Mouse (Mus musculus) ES-CJ7 (cell line): ENCODE results near the gene Rassf5.
"Not testable (repeated sequence)": the region's sequence is repeated elsewhere in the genome, so short reads cannot be mapped to it uniquely, and the experiment has no call there.

ENCODE experiments used
- DNase-seq: peaks from one replicate; pipeline ENCODE4 v3.0.0; 2011; ENCODE audit warnings: low read depth, low spot score

Gene Rassf5

GRCm38 (mm10) chr1:131259632-131260308 is 14.7 kb upstream of the Rassf5 start:
- peak; percentile 34 for DNase-seq

- no peak for DNase-seq
These were observed 12.2 kb upstream of the Rassf5 start for GRCm38 (mm10) chr1:131257288-131257687.

- not testable (repeated sequence) for DNase-seq
These were observed 7.6 kb upstream of the Rassf5 start for GRCm38 (mm10) chr1:131252516-131253250.

- peak; percentile 62 for DNase-seq
These were observed 1.7 kb upstream of the Rassf5 start for GRCm38 (mm10) chr1:131246433-131247395.

GRCm38 (mm10) chr1:131245926-131246325 is 868 bp upstream of the Rassf5 start:
- peak; percentile 75 for DNase-seq

GRCm38 (mm10) chr1:131244536-131245088 is 446 bp downstream of the Rassf5 start:
- DNase-seq, result no peak

GRCm38 (mm10) chr1:131242956-131243355 is 2.1 kb downstream of the Rassf5 start:
- DNase-seq, result no peak

GRCm38 (mm10) chr1:131239576-131240193 is 5.4 kb downstream of the Rassf5 start:
- no peak for DNase-seq

- no peak for DNase-seq
These were observed 6.1 kb downstream of the Rassf5 start for GRCm38 (mm10) chr1:131238931-131239381.

- DNase-seq, result no peak
These were observed 9.0 kb downstream of the Rassf5 start for GRCm38 (mm10) chr1:131236077-131236476.

GRCm38 (mm10) chr1:131233527-131233926 is 11.5 kb downstream of the Rassf5 start:
- DNase-seq, result no peak

GRCm38 (mm10) chr1:131228659-131229058 is 16.4 kb downstream of the Rassf5 start:
- no peak for DNase-seq

GRCm38 (mm10) chr1:131228225-131228624 is 16.8 kb downstream of the Rassf5 start:
- peak; percentile 34 for DNase-seq

- no peak for DNase-seq
These were observed 20.1 kb downstream of the Rassf5 start for GRCm38 (mm10) chr1:131224848-131225471.

GRCm38 (mm10) chr1:131223345-131223744 is 21.7 kb downstream of the Rassf5 start:
- DNase-seq, result no peak

GRCm38 (mm10) chr1:131221822-131222590 is 23.1 kb downstream of the Rassf5 start:
- DNase-seq, result no peak

GRCm38 (mm10) chr1:131218933-131219332 is 26.1 kb downstream of the Rassf5 start:
- no peak for DNase-seq

GRCm38 (mm10) chr1:131213361-131213760 is 31.7 kb downstream of the Rassf5 start:
- DNase-seq, result no peak

GRCm38 (mm10) chr1:131212956-131213355 is 32.1 kb downstream of the Rassf5 start:
- no peak for DNase-seq

- DNase-seq, result no peak
These were observed 33.4 kb downstream of the Rassf5 start for GRCm38 (mm10) chr1:131211655-131212054.
